Mouse (Mus musculus) brain, embryonic 14.5 days (tissue): ENCODE results near the gene Fam120b.

ENCODE experiments used
- CTCF ChIP-seq: fragments of 200-500 bp; IDR thresholded peaks from 2 replicates; pipeline ENCODE4 v1.5.1; 2012; ENCODE audit warnings: inconsistent platforms, mild to moderate bottlenecking, moderate library complexity, borderline replicate concordance; ENCODE audit not compliant: insufficient read depth, insufficient read length; ENCODE audit errors: extremely low read depth
- POLR2A ChIP-seq: fragments of 200-500 bp; IDR thresholded peaks from 2 replicates; pipeline ENCODE4 v1.6.1; 2012; ENCODE audit warnings: mild to moderate bottlenecking, inconsistent platforms, borderline replicate concordance; ENCODE audit not compliant: poor library complexity, insufficient read depth, insufficient read length, severe bottlenecking; ENCODE audit errors: extremely low read depth

GRCm38 (mm10) chr17:15406576-15406975, 10.6 kb downstream of the Fam120b start:
- TF ChIP-seq CTCF (no peak), POLR2A (no peak)
